In the genomic region with DNA sequence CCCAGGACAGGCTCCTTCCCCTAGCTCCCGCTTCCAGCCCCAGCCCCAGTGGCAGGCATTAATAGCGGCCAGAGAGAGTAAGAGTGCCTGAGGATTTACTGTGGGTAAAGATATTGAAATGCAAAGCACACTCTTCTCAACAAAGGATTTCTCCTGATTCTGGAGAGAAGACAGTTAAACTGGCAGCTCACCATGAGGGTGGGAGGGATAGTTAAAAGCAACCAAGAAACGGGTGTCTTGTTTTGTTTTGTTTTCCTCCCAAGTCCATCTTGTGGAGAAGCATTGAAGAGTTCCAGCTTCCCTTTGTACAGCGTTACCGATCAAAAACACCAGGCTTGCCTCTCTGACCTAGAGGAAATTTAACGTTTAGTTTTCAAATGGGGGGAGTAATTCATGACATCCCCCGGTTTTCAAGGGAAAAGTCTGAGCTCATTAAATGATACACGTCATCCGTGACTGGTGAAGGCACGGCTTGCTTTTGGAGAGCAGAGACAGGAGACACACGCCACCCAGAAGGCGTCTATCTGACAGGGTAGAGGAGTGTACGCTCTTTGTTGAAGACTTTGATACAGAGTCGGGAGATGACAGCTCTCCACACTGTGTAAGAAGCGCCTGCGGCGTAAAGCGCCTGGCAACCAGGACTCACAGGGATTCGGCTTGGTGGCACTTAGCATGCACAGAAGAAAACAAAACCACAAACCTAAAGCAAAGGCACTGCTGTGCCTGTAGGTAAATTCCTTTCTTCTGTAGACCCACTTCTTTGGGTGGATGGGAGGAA, we compare ENCODE assay signal across 10 mouse cellular contexts.
DNase-seq lines count a peak whose midpoint lies in the region; ATAC-seq and TF ChIP-seq lines count a peak whose summit lies in the region.
"Had no signal": no experiment of that assay in that cellular context is flagged by ENCODE, and none has a peak within 500 bp of the region (broad histone marks: within the 10 kb centered on the region; RNA-seq: fewer than 3 reads in every experiment).

No protein-coding gene starts in this region.

- peak overlapping the region; percentile 15; the same call in 1 of the 2 replicates for H3K27ac ChIP-seq in layer of hippocampus, adult 2 months
- H3K27ac ChIP-seq in forebrain, embryonic 16.5 days (ENCODE audit: low read length), result peak overlapping the region; percentile 87
- H3K27ac ChIP-seq in midbrain, embryonic 13.5 days, result peak overlapping the region; percentile 86
- H3K27ac ChIP-seq: stomach, embryonic 15.5 days had no signal

- H3K4me2 ChIP-seq in forebrain, embryonic 16.5 days (ENCODE audit: low read length), result peak overlapping the region; percentile 60
- peak overlapping the region; percentile 51 for H3K4me2 ChIP-seq in midbrain, embryonic 13.5 days (replicated peaks)
- H3K4me2 ChIP-seq: stomach, embryonic 15.5 days had no signal

- peak; percentile 31 for DNase-seq in embryo, embryonic 10 days (ENCODE audit: low spot score)
- DNase-seq in embryo, embryonic 9.5 days (ENCODE audit: extremely low spot score), result no peak
- DNase-seq in layer of hippocampus, adult 2 months (ENCODE audit: low spot score in 2 of 2), result no peak
- DNase-seq in layer of hippocampus, adult 9-11 months, result no peak

- peak overlapping the region; percentile 42 for H3K4me3 ChIP-seq in layer of hippocampus, adult 2 months
- peak overlapping the region; percentile 31 for H3K4me3 ChIP-seq in forebrain, embryonic 16.5 days (replicated peaks; ENCODE audit: low read length)
- peak overlapping the region; percentile 27 for H3K4me3 ChIP-seq in midbrain, embryonic 13.5 days (replicated peaks)
- H3K4me3 ChIP-seq: megakaryocyte, embryonic 14.5 days; stomach, embryonic 15.5 days had no signal

- peak; percentile 94 for ATAC-seq in forebrain, embryonic 16.5 days
- peak; percentile 96 for ATAC-seq in midbrain, embryonic 13.5 days
- ATAC-seq in monocyte, adult 5-6 weeks (replicated peaks; ENCODE audit: insufficient number of reproducible peaks, low FRiP score, low TSS enrichment, poor library complexity, severe bottlenecking), result no peak
- ATAC-seq in CD4-positive, CD25-positive, alpha-beta regulatory T cell, adult 4 months, result no peak

- WGBS in forebrain, embryonic 16.5 days, result 7% methylated on average over 19 of the region's 19 CpGs
- 11% methylated on average over 19 of the region's 19 CpGs for WGBS in midbrain, embryonic 13.5 days

- H3K27me3 ChIP-seq in forebrain, embryonic 16.5 days (replicated peaks; ENCODE audit: control insufficient read depth, insufficient read depth, low read length), result no peaks in the 10 kb centered on the region
- H3K27me3 ChIP-seq in midbrain, embryonic 13.5 days, result no peaks in the 10 kb centered on the region
- H3K27me3 ChIP-seq: megakaryocyte, embryonic 14.5 days; stomach, embryonic 15.5 days had no signal

- peaks cover 28% of the 10 kb centered on the region for H3K4me1 ChIP-seq in forebrain, embryonic 16.5 days (replicated peaks; ENCODE audit: control insufficient read depth, insufficient read depth, low read length)
- H3K4me1 ChIP-seq in midbrain, embryonic 13.5 days (replicated peaks), result peaks cover 34% of the 10 kb centered on the region
- H3K4me1 ChIP-seq: stomach, embryonic 15.5 days had no signal

- peak overlapping the region; percentile 58 for H3K9ac ChIP-seq in forebrain, embryonic 16.5 days (replicated peaks; ENCODE audit: low read depth, low read length)
- peak overlapping the region; percentile 44 for H3K9ac ChIP-seq in midbrain, embryonic 13.5 days (replicated peaks)
- H3K9ac ChIP-seq: stomach, embryonic 15.5 days had no signal

- no peak for TF ChIP-seq CTCF in layer of hippocampus, adult 2 months (conservative IDR thresholded peaks at IDR 0.05)

- no peaks in the 10 kb centered on the region for H3K9me3 ChIP-seq in forebrain, embryonic 16.5 days (ENCODE audit: control insufficient read depth, low read length)
- no peaks in the 10 kb centered on the region for H3K9me3 ChIP-seq in midbrain, embryonic 13.5 days
- H3K9me3 ChIP-seq: megakaryocyte, embryonic 14.5 days; stomach, embryonic 15.5 days had no signal

- no peaks in the 10 kb centered on the region for H3K36me3 ChIP-seq in forebrain, embryonic 16.5 days (ENCODE audit: control insufficient read depth, insufficient read depth)
- H3K36me3 ChIP-seq in midbrain, embryonic 13.5 days, result peaks cover 6% of the 10 kb centered on the region
- H3K36me3 ChIP-seq: stomach, embryonic 15.5 days had no signal

Comparison
In these comparisons a context has a peak if more than half of its experiments do, and no peak if none do; other contexts are left out.
1. H3K27ac ChIP-seq: peak in every context shown above with its lines; median percentile 87 in forebrain, embryonic 16.5 days; 86 in midbrain, embryonic 13.5 days; 15 in layer of hippocampus, adult 2 months.
2. ATAC-seq: peak in forebrain, embryonic 16.5 days (single experiment) and midbrain, embryonic 13.5 days (single experiment); none in monocyte, adult 5-6 weeks (single experiment) and CD4-positive, CD25-positive, alpha-beta regulatory T cell, adult 4 months (single experiment).
3. Peak in every context shown above with its lines, with median percentiles within 50 percentile points of each other: H3K4me3 ChIP-seq.